Mouse (Mus musculus) stomach, postnatal 0 days (tissue): Measurements from ENCODE around the gene Xrn1.

Experiments
- CTCF ChIP-seq: IDR thresholded peaks from 2 replicates; pipeline ENCODE4 v1.5.1; 2016; ENCODE audit warnings: antibody characterized with exemption, low read depth, mild to moderate bottlenecking, moderate library complexity
- EP300 ChIP-seq: optimal IDR thresholded peaks from 2 replicates; pipeline ENCODE3; 2016; ENCODE audit warnings: antibody characterized with exemption

- TF ChIP-seq CTCF, result no peak
- TF ChIP-seq EP300, result no peak
Measured at GRCm38 (mm10) chr9:96095192-96095591, 140.6 kb downstream of the Xrn1 start.
